In genomic region chr4:126533729-126534070, GRCm38 (mm10) we compare ENCODE assay signal across 7 mouse cellular contexts. TPM values are rescaled to one million over a fixed set of nuclear protein-coding genes. Genes with fewer than 3 reads are reported as not detected.
DNase-seq lines count a peak whose midpoint lies in the region; ATAC-seq and TF ChIP-seq lines count a peak whose summit lies in the region.

No protein-coding gene starts in this region.

- no peaks in the 10 kb centered on the region for H3K27me3 ChIP-seq in intestine, postnatal 0 days (replicated peaks; ENCODE audit: control insufficient read depth, insufficient read depth, low read length)
- no peaks in the 10 kb centered on the region for H3K27me3 ChIP-seq in neural tube, embryonic 14.5 days (ENCODE audit: control insufficient read depth, insufficient read depth, low read length)

- peak overlapping the region; percentile 67 for H3K4me3 ChIP-seq in lung, adult 2 months (replicated peaks; ENCODE audit: extremely low read depth, low read depth, low read length)
- peak overlapping the region; percentile 44 for H3K4me3 ChIP-seq in embryonic fibroblast, embryonic 13.5 days (ENCODE audit: insufficient read depth, low read length)
- peak overlapping the region; percentile 94 for H3K4me3 ChIP-seq in intestine, postnatal 0 days (ENCODE audit: low read depth, low read length)
- H3K4me3 ChIP-seq in neural tube, embryonic 14.5 days (ENCODE audit: low read depth, low read length), result peak overlapping the region; percentile 99

- ATAC-seq in intestine, postnatal 0 days, result peak; percentile 20; the same call in 1 of the 2 replicates
- ATAC-seq in neural tube, embryonic 14.5 days (ENCODE audit: low read depth), result peak; percentile 50; the same call in 1 of the 2 replicates

- peak; percentile 55 for DNase-seq in lung, adult 2 months
- no peak for DNase-seq in lung, postnatal 14 days
- no peak for DNase-seq in left cerebral cortex, postnatal 14 days (ENCODE audit: low spot score in 2 of 2)
- DNase-seq in cerebellum, postnatal 25 days, result no peak

- H3K36me3 ChIP-seq in intestine, postnatal 0 days (ENCODE audit: control insufficient read depth, insufficient read depth), result no peaks in the 10 kb centered on the region
- no peaks in the 10 kb centered on the region for H3K36me3 ChIP-seq in neural tube, embryonic 14.5 days (ENCODE audit: control insufficient read depth, insufficient read depth, low read length)

- no peak overlapping the region for H3K27ac ChIP-seq in embryonic fibroblast, embryonic 13.5 days (ENCODE audit: insufficient read depth, low read length)
- H3K27ac ChIP-seq in intestine, postnatal 0 days (ENCODE audit: low read depth, low read length), result no peak overlapping the region
- peak overlapping the region; percentile 84 for H3K27ac ChIP-seq in neural tube, embryonic 14.5 days (ENCODE audit: low read depth, low read length)

- TF ChIP-seq POLR2A in lung, adult 2 months (IDR thresholded peaks at IDR 0.05; ENCODE audit: borderline replicate concordance, extremely low read depth, low read depth, low read length), result no peak
- no peak for TF ChIP-seq POLR2A in embryonic fibroblast, embryonic 13.5 days (IDR thresholded peaks at IDR 0.05; ENCODE audit: low read depth, low read length)

- 9% methylated on average over 7 of the region's 7 CpGs for WGBS in lung, adult 2 months
- WGBS in intestine, postnatal 0 days, result 10% methylated on average over 7 of the region's 7 CpGs
- WGBS in neural tube, embryonic 14.5 days, result 10% methylated on average over 7 of the region's 7 CpGs

- peak overlapping the region; percentile 99 for H3K4me2 ChIP-seq in intestine, postnatal 0 days (replicated peaks; ENCODE audit: low read depth)
- peak overlapping the region; percentile 85 for H3K4me2 ChIP-seq in neural tube, embryonic 14.5 days (ENCODE audit: low read depth, low read length)

- peaks cover 8% of the 10 kb centered on the region for H3K4me1 ChIP-seq in lung, adult 2 months (ENCODE audit: control insufficient read depth, insufficient read depth, low read length)
- no peaks in the 10 kb centered on the region for H3K4me1 ChIP-seq in embryonic fibroblast, embryonic 13.5 days (ENCODE audit: control insufficient read depth, insufficient read depth, low read length)
- H3K4me1 ChIP-seq in intestine, postnatal 0 days (replicated peaks; ENCODE audit: control insufficient read depth, insufficient read depth, low read length), result no peaks in the 10 kb centered on the region
- peaks cover 12% of the 10 kb centered on the region for H3K4me1 ChIP-seq in neural tube, embryonic 14.5 days (ENCODE audit: control insufficient read depth, insufficient read depth, low read length)

- H3K9ac ChIP-seq in intestine, postnatal 0 days (ENCODE audit: low read depth, low read length), result peak overlapping the region; percentile 82
- H3K9ac ChIP-seq in neural tube, embryonic 14.5 days (replicated peaks; ENCODE audit: low read depth, low read length), result peak overlapping the region; percentile 96

- TF ChIP-seq CTCF in lung, adult 2 months (IDR thresholded peaks at IDR 0.05; ENCODE audit: insufficient read depth, low read length), result no peak
- TF ChIP-seq CTCF in embryonic fibroblast, embryonic 13.5 days (IDR thresholded peaks at IDR 0.05; ENCODE audit: borderline replicate concordance, insufficient read depth, low read length), result no peak
- TF ChIP-seq CTCF in intestine, postnatal 0 days (IDR thresholded peaks at IDR 0.05; ENCODE audit: low read depth), result no peak

- no peaks in the 10 kb centered on the region for H3K9me3 ChIP-seq in intestine, postnatal 0 days (ENCODE audit: control insufficient read depth)
- no peaks in the 10 kb centered on the region for H3K9me3 ChIP-seq in neural tube, embryonic 14.5 days (ENCODE audit: control insufficient read depth, low read length)

- intact Hi-C loops in left cerebral cortex, postnatal 14 days (cut with DNase I), result no loop called here

RNA-seq across cellular contexts. Expression of gene Ago4, which starts 0.4 kb away (rescaled TPM):
- polyA plus RNA-seq in lung, adult 2 months (2012; rRNA removed), result 2.9 and 4.2 TPM in 2 replicates
- 1.2 and 1.9 TPM in 2 replicates for polyA plus RNA-seq in embryonic fibroblast, embryonic 13.5 days (2011; ENCODE audit: insufficient read length, low read depth, missing spikeins)
- polyA plus RNA-seq in intestine, postnatal 0 days (2015; fragmentation: Nextera tagmentation; extraction: Ambion mirVana), result 0.90 and 1.1 TPM in 2 replicates
- polyA plus RNA-seq in neural tube, embryonic 14.5 days (2014; fragmentation: Nextera tagmentation; extraction: Ambion mirVana), result 11.3 and 12.7 TPM in 2 replicates
- total RNA-seq in left cerebral cortex, postnatal 14 days (2021), result 1 to 10 TPM; 6.3 to 6.8 TPM

RNA-seq across cellular contexts. Expression of gene Clspn, which starts 23.0 kb away (rescaled TPM):
- 0.12 and 0.44 TPM in 2 replicates for polyA plus RNA-seq in lung, adult 2 months (2012; rRNA removed)
- 23.3 and 29.2 TPM in 2 replicates for polyA plus RNA-seq in embryonic fibroblast, embryonic 13.5 days (2011; ENCODE audit: insufficient read length, low read depth, missing spikeins)
- 8.3 and 10.2 TPM in 2 replicates for polyA plus RNA-seq in intestine, postnatal 0 days (2015; fragmentation: Nextera tagmentation; extraction: Ambion mirVana)
- polyA plus RNA-seq in neural tube, embryonic 14.5 days (2014; fragmentation: Nextera tagmentation; extraction: Ambion mirVana), result 3.0 and 3.4 TPM in 2 replicates
- 1 to 10 TPM; 1.1 to 2.0 TPM for total RNA-seq in left cerebral cortex, postnatal 14 days (2021)

Comparison
In these comparisons a context has a peak if more than half of its experiments do, and no peak if none do; other contexts are left out.
1. H3K4me3 ChIP-seq: peak in every context shown above with its lines; median percentile 99 in neural tube, embryonic 14.5 days; 94 in intestine, postnatal 0 days; 67 in lung, adult 2 months; 44 in embryonic fibroblast, embryonic 13.5 days.